Mouse (Mus musculus) CD4-positive naive resting alpha-beta T cell, adult 76 days (primary cell): ENCODE results near the gene Tdrd1. TPM values are rescaled to one million over a fixed set of nuclear protein-coding genes. Genes with fewer than 3 reads are reported as not detected.

Source experiments
- total RNA-seq: library from RNA; stranded (reverse); gene quantifications from one replicate; pipeline ENCODE4 v1.2.4, GENCODE M21; 2023

The Tdrd1 gene
- total RNA-seq, result not detected

DNA sequence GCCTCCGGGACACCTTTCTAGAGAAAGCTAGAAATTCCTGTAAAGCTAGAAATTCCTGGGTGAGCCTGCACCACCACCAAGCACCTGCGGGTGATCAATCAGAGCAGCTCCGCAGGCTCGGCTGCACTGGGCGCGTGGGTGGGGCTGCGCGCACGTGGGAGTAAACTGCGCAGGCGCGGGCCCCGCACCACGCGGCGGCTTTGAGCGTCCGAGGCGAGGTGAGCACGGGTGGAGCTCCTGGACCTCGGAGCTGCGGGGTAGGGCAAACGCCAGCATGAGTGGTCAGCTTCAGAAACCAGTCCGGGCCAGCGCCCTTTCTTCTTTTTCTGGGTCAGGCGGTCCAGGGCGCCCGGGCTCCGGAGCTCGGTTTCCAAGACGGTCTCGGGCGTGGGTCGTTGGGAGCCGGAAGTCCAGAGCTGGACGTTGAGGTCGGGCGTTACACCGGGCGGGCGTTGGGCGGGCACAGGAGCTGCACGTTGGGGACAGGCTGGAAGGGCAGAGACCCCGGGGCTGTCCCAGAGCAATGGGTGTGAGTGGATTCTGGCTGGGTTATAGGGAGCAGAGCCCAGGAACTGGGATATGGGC is at the start of gene Tdrd1:
Tdrd1 (plus strand) TSS at position 163 of the 585 bp plus-strand sequence.

DNA sequence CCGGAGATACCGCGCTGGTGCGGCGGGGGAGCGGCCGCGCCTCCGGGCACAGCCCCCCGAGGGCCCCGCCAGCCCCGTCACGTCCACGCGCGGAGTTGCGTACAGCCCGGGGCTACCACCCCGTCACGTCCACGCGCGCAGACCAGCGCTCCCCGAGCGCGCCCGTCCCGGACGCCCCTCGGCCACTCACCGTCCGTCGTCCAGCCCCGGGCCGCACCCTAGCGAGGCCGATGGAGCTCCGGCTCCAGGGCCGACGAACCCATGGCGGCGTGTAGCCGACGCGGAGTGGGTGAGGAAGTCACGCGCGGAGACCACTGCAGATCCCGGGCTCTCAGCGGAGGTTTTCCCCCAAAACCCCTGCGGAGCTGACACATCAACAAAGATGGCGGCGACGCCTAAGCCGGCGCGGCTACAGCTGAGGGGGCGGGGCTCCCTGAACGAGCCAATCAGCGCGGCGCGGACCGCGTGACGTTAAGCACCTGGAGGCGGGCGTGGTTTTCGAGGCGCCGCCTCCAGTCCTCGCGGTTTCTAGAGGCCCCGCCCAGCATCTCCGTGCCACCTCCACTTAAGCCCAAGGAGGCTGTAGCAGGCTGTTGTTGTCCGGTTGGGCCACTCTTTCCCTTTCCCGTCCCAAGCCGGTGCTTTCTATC is 4.1 kb upstream of the Tdrd1 start, which contains the start of gene Ccdc186:
Ccdc186 (minus strand) TSS at position 393 of the 650 bp plus-strand sequence.

DNA sequence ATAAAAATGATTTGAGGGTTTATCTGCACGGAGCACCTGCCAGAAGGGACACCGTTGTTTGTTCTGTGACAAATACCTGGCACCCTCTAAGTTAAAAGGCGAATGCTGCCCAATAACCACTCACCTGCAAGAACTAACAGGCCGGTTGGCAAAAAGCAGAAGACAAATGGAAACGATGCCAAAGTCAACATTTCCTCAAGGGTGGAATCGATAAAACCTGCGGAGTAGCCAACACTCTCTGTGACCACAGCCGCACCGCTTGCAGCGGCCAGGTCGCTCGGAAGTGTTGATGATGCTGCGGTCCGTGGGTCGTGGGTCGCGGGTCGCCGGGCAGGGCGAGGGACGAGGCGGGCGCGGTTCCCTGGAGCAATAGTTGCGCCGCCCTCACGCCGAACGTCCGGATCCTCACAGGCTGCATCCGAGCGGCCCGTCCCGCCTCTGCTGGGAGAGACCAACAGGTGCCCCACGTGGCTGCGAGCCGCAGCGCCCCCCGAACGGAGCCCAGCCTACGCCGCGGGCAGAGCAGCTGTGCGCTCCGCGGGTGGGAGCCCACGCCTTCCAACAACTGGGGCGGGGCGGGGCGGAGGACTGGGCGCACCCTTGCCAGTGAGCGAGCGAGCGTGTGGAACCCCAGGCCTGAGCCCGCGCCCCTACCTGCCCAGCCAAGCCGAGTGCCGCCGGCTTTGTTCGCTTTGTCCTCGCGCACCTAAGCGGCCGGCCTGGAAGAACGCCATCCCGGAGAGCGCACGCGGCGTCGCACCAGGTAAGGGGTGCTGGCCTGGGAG is 48.0 kb downstream of the Tdrd1 start, which contains the start of gene Vwa2:
Vwa2 (plus strand) TSS at position 434 of the 785 bp plus-strand sequence.

Other genes with a start within 250 kb of the Tdrd1 start
- 1.1 TPM for gene Adrb1, start 104.0 kb upstream of the Tdrd1 start, total RNA-seq
- gene Ccdc186, start 4.0 kb upstream of the Tdrd1 start, total RNA-seq, result 52.6 TPM
- gene Vwa2, start 48.0 kb downstream of the Tdrd1 start, total RNA-seq, result not detected
- not detected for gene Afap1l2, start 182.0 kb downstream of the Tdrd1 start, total RNA-seq